Mouse (Mus musculus) hindbrain, embryonic 11.5 days (tissue): ENCODE results near the gene Gm43552. TPM values are rescaled to one million over a fixed set of nuclear protein-coding genes. Genes with fewer than 3 reads are reported as not detected.
"Not testable (repeated sequence)": the region's sequence is repeated elsewhere in the genome, so short reads cannot be mapped to it uniquely, and the experiment has no call there.

Experiments used
- ATAC-seq: fragments of 200-750 bp; cut with Nextera tagmentation; 2 replicates; pipeline ENCODE4 v1.8.0; 2017; ENCODE audit warnings: mild to moderate bottlenecking, moderate TSS enrichment, moderate library complexity; ENCODE audit not compliant: low FRiP score
- DNase-seq: peaks from one replicate; pipeline ENCODE4 v3.0.0-alpha.2; 2015; ENCODE audit warnings: low spot score
- H3K27ac ChIP-seq: fragments of 300-500 bp; sonication (generic); 2 replicates; pipeline ENCODE4 v1.5.1; 2014; ENCODE audit warnings: mild to moderate bottlenecking, low read depth, low read length
- H3K27me3 ChIP-seq: fragments of 300-500 bp; sonication (generic); 2 replicates; pipeline ENCODE4 v1.6.1; 2014; ENCODE audit warnings: mild to moderate bottlenecking, low read length, moderate library complexity, mixed read lengths; ENCODE audit not compliant: control insufficient read depth, insufficient read depth
- H3K36me3 ChIP-seq: fragments of 300-500 bp; sonication (generic); 2 replicates; pipeline ENCODE4 v1.6.1; 2014; ENCODE audit warnings: mild to moderate bottlenecking, low read length, moderate library complexity, mixed read lengths; ENCODE audit not compliant: control insufficient read depth, insufficient read depth
- H3K4me1 ChIP-seq: fragments of 300-500 bp; sonication (generic); replicated peaks from 2 replicates; pipeline ENCODE4 v1.6.1; 2014; ENCODE audit warnings: low read length, mixed read lengths; ENCODE audit not compliant: control insufficient read depth, insufficient read depth
- H3K4me2 ChIP-seq: fragments of 300-500 bp; sonication (generic); replicated peaks from 2 replicates; pipeline ENCODE4 v1.6.1; 2014; ENCODE audit warnings: mild to moderate bottlenecking, low read depth, low read length
- H3K4me3 ChIP-seq: fragments of 300-500 bp; sonication (generic); 2 replicates; pipeline ENCODE4 v1.5.1; 2014; ENCODE audit warnings: low read depth, low read length
- H3K9ac ChIP-seq: fragments of 300-500 bp; sonication (generic); 2 replicates; pipeline ENCODE4 v1.6.1; 2014; ENCODE audit warnings: low read depth, low read length
- H3K9me3 ChIP-seq: fragments of 300-500 bp; sonication (generic); 2 replicates; pipeline ENCODE4 v1.6.1; 2016; ENCODE audit warnings: low read length; ENCODE audit not compliant: control insufficient read depth
- WGBS: fragments of 180-500 bp; shearing (Covaris S2); extraction: QIAGEN DNeasy Blood & Tissue Kit; methylation state at CpG from one replicate; pipeline ENCODE4 v1.1.7; 2014; 5-methylcytosine and 5-hydroxymethylcytosine counted together
- polyA plus RNA-seq: library from polyadenylated mRNA; unstranded; fragments of >200 nt; fragmentation: Nextera tagmentation; extraction: Ambion mirVana; gene quantifications from 2 replicates; pipeline ENCODE4 v1.2.1, GENCODE M21; 2014

The Gm43552 gene
- polyA plus RNA-seq = 1.3 TPM in 1 of 2 replicates, not detected in the other

DNA sequence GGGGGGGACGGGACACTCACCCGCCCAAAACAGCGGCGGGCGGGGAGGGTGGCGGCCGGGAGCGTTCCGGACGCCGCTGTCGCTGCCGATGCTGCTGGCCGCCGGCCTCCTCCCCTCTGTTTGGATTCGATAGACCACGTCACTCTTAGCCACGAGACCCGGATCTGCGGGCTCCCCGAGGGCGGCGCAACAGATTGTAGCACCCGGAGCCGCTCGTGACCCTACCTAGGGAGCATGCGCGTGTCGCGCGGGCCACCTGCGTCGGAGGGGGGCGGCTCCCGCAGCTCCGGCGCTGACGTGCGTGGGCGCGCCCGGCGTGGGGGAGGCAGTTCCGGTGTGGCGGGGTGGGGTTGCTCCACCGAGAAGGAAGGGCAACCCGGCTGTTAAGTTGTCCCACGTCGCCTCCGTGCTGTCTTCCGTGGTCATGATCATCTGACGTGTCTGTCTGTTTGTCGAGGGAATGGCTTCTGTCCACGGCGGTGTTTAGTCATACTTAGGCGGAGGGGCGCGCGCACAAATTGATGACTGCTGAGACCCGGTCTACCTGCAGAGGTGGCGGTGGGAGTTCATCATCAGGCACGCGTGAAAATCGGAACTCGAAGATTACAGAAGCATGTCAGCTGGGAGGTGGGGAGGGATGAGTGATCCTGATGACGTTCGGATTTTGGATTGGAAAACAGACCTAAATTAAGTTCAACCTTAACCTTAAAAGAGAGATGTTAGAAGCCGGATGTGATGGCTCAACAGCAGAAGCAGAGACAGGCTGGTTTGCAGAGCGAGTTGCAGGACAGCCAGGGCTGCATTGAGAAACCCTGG is at the start of gene Gm43552:
Gene Gm43552 (minus strand): TSS at position 118 of the 816 bp plus-strand sequence.
- H3K4me2 ChIP-seq = peak within 1 kb of the TSS; percentile 72
- H3K9me3 ChIP-seq = no peaks in the 10 kb centered on the region
- under 1% methylated on average over 63 of the region's 69 CpGs for WGBS
- peak within 1 kb of the TSS; percentile 93 for H3K4me3 ChIP-seq
- no peaks in the 10 kb centered on the region for H3K36me3 ChIP-seq
- H3K27ac ChIP-seq = peak within 1 kb of the TSS; percentile 92
- peak; percentile 88 for DNase-seq
- ATAC-seq = peak; percentile 96
- no peaks in the 10 kb centered on the region for H3K4me1 ChIP-seq
- no peaks in the 10 kb centered on the region for H3K27me3 ChIP-seq
- peak within 1 kb of the TSS; percentile 93 for H3K9ac ChIP-seq

DNA sequence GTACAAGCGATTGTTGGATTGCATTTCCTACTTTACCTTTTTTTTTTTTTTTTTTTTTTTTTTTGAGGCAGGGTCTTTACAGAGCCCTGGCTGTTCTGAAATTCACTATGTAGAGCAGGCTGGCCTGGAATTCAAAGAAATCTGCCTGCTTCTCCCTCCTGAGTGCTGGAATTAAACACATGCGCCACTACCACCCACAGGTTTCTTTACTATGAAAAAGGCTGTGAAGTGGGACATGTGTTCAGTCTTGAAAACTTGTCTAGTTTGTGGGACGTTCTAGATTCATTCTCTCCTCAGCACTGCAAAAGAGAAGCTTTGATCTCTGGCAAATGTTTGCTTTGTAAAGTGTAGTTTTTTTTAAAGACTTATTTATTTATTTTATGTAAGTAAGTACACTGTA is 49.3 kb upstream of the Gm43552 start:
- Histone ChIP-seq H3K27me3 (no peaks in the 10 kb centered on the region), H3K9ac (no peak overlapping the region), H3K9me3 (no peaks in the 10 kb centered on the region), H3K36me3 (no peaks in the 10 kb centered on the region), H3K4me1 (no peaks in the 10 kb centered on the region; the same call in 1 of the 2 replicates), H3K4me3 (no peak overlapping the region), H3K4me2 (no peak overlapping the region), H3K27ac (no peak overlapping the region)
- ATAC-seq = no peak
- DNase-seq = no peak
- 92% methylated on average over 3 of the region's 3 CpGs for WGBS

DNA sequence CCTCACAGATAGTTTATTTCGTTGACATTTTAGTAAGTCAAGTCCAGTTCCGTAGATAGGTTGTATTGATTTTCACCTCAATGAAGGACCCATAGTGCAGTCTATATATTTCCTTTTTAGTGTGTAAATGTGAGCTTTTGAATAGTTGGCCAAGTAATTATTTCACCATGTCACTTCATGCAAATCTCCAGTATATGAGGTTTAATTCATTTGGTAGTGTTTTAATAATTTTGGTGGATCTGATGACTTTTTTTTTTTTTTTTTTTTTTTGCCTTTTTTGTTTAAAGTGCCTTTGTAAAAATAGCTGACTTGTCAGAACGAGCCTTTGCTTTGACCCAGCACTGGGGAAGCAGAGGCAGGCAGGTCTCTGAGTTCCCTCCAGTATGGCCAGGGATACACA is 47.2 kb upstream of the Gm43552 start:
- Histone ChIP-seq H3K4me3 (no peak overlapping the region), H3K9me3 (no peaks in the 10 kb centered on the region), H3K9ac (no peak overlapping the region), H3K27me3 (no peaks in the 10 kb centered on the region), H3K36me3 (no peaks in the 10 kb centered on the region), H3K4me1 (no peaks in the 10 kb centered on the region; the same call in 1 of the 2 replicates), H3K4me2 (no peak overlapping the region), H3K27ac (no peak overlapping the region)
- WGBS = 92% methylated on average over 3 of the region's 3 CpGs
- ATAC-seq (no peak), DNase-seq (no peak)

DNA sequence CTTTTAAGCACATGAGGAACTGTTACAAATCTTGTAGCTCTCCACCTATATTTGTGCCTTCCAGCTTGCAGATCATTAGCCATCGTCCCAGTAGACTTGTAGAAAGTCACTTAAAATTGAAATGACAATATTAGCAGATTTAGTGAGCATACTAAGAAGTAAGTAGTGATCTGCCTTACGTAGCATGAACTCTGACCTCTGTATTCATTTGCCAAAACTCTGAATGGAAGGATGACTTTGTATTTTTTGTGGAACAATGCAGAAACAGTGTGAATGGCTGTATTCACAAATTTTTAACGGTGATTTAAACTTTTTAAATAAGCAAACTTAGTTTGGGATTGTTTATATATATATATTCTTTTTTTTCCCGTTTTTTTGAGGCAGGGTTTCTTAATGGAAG is 46.2 kb upstream of the Gm43552 start:
- no peaks in the 10 kb centered on the region for H3K36me3 ChIP-seq
- ATAC-seq (no peak), DNase-seq (no peak)
- no peak overlapping the region for H3K9ac ChIP-seq
- H3K4me1 ChIP-seq = no peaks in the 10 kb centered on the region; the same call in 1 of the 2 replicates
- 28% methylated on average over 4 of the region's 4 CpGs for WGBS
- H3K4me3 ChIP-seq = 0 out of 2 replicates have a peak overlapping the region, but pooled peaks have one; percentile 12
- no peaks in the 10 kb centered on the region for H3K27me3 ChIP-seq
- no peak overlapping the region for H3K27ac ChIP-seq
- H3K9me3 ChIP-seq = no peaks in the 10 kb centered on the region
- H3K4me2 ChIP-seq = peak overlapping the region; percentile 33; the same call in 1 of the 2 replicates

DNA sequence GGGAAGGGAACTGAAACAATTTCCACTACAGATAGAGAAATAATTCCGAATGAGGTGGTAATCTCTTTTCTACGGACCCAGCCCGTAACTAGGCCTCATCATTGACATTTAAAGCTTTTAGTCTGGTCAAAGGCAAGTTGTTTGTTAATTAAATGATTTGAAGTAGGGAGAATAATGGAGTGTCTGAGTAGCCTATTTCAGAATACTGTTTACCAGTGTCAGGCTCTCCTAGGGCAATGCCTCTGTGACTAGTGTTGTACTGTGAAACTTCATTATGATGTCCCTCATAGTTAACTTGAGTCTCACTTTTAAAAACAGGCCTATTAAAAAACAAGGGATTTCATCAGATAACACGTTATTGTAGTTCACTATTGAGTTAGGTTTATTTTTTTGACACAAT is 45.5 kb upstream of the Gm43552 start:
- no peaks in the 10 kb centered on the region for H3K27me3 ChIP-seq
- WGBS = 2% methylated on average over 4 of the region's 4 CpGs
- H3K4me1 ChIP-seq = no peaks in the 10 kb centered on the region; the same call in 1 of the 2 replicates
- peak overlapping the region; percentile 54 for H3K4me2 ChIP-seq
- DNase-seq (no peak), ATAC-seq (no peak)
- H3K36me3 ChIP-seq = no peaks in the 10 kb centered on the region
- no peaks in the 10 kb centered on the region for H3K9me3 ChIP-seq
- H3K9ac ChIP-seq = peak overlapping the region; percentile 94
- H3K27ac ChIP-seq = peak overlapping the region; percentile 87
- H3K4me3 ChIP-seq = peak overlapping the region; percentile 80

DNA sequence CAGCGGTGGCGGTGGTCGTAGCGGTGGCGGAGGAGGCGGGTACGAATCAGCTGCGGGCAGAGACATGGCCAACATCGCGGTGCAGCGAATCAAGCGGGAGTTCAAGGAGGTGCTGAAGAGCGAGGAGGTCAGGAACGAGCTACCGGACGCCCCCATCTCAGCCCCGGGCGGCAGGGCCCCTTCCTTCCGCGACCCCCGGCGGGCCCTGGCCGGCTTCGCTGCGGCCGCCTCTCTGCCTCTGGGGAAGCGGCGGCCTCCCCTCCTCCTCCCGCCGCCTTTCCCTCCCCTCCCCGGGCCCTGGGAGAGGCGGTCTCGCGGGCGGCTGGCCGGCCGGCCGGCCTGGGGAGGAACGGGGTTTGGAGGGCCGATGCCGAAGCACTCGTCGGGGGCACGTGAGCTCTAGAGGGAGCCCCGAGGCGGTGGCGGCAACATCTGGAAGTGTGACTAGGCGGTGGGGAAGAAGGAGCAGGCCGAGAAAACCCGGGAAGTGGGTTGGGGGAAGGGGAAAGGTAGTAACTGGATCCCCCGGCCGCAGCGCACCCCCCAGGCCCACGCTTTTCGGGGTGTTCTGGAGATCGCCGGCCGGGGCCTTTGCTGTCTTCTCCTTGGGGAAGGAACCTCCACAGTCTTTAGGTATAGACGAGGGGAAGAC is 44.9 kb upstream of the Gm43552 start:
- Histone ChIP-seq H3K36me3 (no peaks in the 10 kb centered on the region), H3K4me2 (peak overlapping the region; percentile 74), H3K9ac (peak overlapping the region; percentile 94), H3K27ac (peak overlapping the region; percentile 87), H3K4me1 (no peaks in the 10 kb centered on the region; the same call in 1 of the 2 replicates), H3K4me3 (peak overlapping the region; percentile 80), H3K9me3 (no peaks in the 10 kb centered on the region), H3K27me3 (no peaks in the 10 kb centered on the region)
- ATAC-seq = peak; percentile 82
- WGBS = under 1% methylated on average over 38 of the region's 59 CpGs
- DNase-seq = peak; percentile 80

DNA sequence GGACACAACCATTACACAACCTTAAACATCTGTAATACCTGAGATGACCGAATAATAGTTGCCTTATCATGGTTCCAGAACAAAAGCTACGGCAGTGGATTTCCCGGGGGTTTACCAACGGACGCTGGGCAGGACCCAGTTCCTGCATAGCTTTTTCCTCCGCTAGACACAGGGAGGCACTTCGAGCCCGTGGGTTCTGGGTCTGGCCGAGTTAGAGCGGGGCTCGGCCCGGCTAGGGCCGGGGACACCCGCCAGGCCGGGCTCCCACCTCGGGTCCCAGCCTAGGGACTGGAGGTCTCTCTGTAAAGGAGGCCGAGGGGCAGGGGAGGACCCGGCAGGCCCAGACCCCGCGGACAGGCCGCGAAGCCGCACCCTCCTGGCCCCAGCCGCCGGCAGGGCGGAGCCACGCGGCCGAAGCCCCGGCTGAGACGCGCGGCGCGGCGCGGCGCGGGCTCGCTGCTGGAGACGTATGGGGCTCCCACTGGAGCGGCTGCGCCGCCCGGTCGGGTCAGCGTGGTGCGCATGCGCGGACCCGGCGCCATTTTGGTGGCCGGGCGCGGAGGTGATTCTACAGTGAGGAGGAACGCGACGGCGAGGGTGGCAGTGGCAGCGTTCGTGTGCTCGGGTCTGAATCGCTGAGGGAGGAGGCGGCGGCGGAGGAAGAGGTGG is 44.3 kb upstream of the Gm43552 start, which contains the start of the genes Smim14 and Ube2k:
Gene Smim14 (minus strand): TSS at position 434 of the 669 bp plus-strand sequence.
Gene Ube2k (plus strand): TSS at position 483 of the 669 bp plus-strand sequence.
- no peaks in the 10 kb centered on the region; the same call in 1 of the 2 replicates for H3K4me1 ChIP-seq
- peak within 1 kb of the TSS; percentile 74 for H3K4me2 ChIP-seq
- ATAC-seq (peak; percentile 95), DNase-seq (peak; percentile 96)
- no peaks in the 10 kb centered on the region for H3K27me3 ChIP-seq
- H3K4me3 ChIP-seq = peak within 1 kb of the TSS; percentile 80
- H3K36me3 ChIP-seq = no peaks in the 10 kb centered on the region
- H3K27ac ChIP-seq = peak within 1 kb of the TSS; percentile 87
- peak within 1 kb of the TSS; percentile 94 for H3K9ac ChIP-seq
- H3K9me3 ChIP-seq = no peaks in the 10 kb centered on the region
- WGBS = under 1% methylated on average over 65 of the region's 66 CpGs

DNA sequence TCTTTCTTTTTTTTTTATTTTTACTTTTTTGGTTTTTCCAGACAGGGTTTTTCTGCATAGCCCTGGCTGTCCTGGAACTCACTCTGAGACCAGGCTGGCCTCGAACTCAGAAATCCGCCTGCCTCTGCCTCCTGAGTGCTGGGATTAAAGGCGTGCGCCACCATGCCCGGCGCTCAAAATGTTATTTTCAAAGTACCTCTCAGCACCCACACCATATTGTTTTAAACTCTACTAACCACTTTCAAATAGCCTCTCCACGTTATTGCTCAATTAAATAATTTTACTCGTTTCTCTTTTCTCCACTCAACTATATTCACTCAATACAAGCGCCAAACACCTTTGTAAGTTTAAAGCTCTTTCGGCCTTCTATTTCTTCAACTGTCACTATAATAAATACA is 43.4 kb upstream of the Gm43552 start:
- H3K4me1 ChIP-seq, DNase-seq, H3K27me3 ChIP-seq, H3K9me3 ChIP-seq, H3K36me3 ChIP-seq, ATAC-seq: not testable (repeated sequence)
- Histone ChIP-seq H3K27ac (peak overlapping the region; percentile 87; the same call in 1 of the 2 replicates), H3K4me3 (0 out of 2 replicates have a peak overlapping the region, but pooled peaks have one; percentile 80), H3K4me2 (peak overlapping the region; percentile 74), H3K9ac (peak overlapping the region; percentile 94)
- 89% methylated on average over 10 of the region's 10 CpGs for WGBS
